Mouse (Mus musculus): Measurements from ENCODE around the gene Otub1. TPM values are rescaled to one million over a fixed set of nuclear protein-coding genes. Genes with fewer than 3 reads are reported as not detected.
A peak's percentile ranks its signal among the peaks of the same experiment; 100 is the strongest.

Otub1 gene
- polyA plus RNA-seq, 1 experiment from 2014 or later = 220 TPM

DNA sequence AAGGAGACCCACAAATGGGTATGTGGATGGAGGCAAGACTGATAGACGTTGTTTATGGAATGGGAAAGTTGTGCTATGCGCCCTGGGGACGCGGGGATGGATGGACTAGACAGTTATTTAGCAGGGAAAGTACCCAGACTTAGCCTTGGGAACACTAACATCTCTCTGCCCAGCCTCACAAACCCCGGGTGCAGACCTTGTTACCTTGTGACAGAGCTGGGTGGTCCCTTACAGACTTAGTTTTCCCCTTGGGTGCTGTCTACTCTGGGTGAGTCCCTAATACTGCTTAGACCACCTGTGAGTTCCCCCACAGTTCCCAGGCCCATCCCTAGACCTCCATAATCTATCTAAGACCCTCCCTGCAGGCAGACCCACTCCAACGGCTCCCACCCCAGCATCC is 39.3 kb downstream of the Otub1 start:
- H3K4me3 ChIP-seq (replicated peaks) = peak overlapping the region; percentile 68; the same call in 1 of the 2 replicates
- peaks cover 50% of the 10 kb centered on the region for H3K4me1 ChIP-seq
- WGBS = 8% methylated on average over 6 of the region's 6 CpGs
- ATAC-seq (ENCODE audit: low FRiP score) = no peak
- H3K36me3 ChIP-seq (replicated peaks) = no peaks in the 10 kb centered on the region
- peaks cover 74% of the 10 kb centered on the region for H3K27me3 ChIP-seq
- H3K9ac ChIP-seq = no peak overlapping the region
- H3K27ac ChIP-seq = no peak overlapping the region
- no peaks in the 10 kb centered on the region for H3K9me3 ChIP-seq
- no peak overlapping the region for H3K4me2 ChIP-seq

DNA sequence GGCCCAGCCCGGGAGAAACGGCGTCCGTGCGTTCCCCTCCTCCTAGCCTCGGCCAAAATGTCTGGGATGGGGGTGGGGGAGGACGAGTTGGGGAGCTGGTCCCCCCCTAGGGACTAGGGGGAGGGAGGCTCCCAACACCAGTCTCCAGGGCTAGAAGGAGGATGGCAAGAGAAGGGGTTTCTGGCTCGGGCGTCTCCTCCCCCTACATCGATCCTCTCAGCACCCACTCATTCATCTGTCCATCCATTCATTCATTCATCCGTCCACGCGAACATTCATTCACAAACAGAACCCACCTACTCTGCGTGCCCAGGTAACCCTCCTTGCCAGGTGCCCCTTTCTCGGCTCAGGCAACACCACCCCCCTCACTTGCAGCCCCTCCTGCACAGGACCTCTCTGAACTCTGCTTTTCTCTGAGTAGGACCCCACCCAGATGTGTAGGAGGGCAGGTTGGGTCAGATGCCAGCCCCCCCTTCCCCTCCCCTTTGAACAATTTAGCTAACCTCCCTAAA is 39.9 kb downstream of the Otub1 start:
- H3K27ac ChIP-seq = peak overlapping the region; percentile 31; the same call in 1 of the 2 replicates

DNA sequence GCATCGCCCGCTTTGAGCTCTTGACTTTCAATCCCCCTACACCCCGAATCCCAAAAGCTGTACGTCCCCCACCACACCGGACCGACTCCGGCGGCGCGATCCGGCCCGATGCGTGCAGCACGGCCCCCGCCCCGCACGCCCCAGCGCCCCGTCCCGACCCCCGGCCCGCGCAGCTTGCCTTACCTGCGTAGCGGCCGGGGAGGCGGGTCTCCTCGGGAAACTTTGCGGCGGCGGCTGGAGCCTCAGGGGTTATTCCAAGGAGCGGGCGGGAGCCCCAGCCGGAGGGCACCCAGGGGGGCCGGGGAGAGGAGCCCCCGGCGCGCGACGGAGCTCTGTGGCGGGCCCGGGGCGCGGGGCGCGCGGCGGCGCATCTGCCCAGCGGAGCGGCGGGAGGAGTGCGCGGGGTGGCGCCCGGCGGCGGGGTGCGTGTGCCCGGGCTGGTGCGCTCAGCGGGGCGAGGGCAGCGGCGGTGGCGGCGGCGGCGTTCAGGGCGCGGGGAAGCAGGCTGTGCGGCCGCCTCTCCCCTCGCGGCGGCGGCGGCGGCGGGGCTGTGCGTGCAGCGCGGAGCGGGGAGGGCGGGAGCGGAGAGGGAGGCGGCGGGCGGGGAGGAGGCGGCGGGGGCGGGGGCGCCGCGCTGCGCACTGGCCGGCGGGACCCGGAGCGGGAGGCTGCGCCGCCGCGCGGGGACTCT is 40.5 kb downstream of the Otub1 start:
- H3K27me3 ChIP-seq = peaks cover 77% of the 10 kb centered on the region
- H3K4me3 ChIP-seq (replicated peaks) = peak overlapping the region; percentile 68
- peak overlapping the region; percentile 88 for H3K9ac ChIP-seq
- no peaks in the 10 kb centered on the region for H3K36me3 ChIP-seq (replicated peaks)
- under 1% methylated on average over 80 of the region's 105 CpGs for WGBS
- ATAC-seq (ENCODE audit: low FRiP score) = peak; percentile 65
- peak overlapping the region; percentile 31; the same call in 1 of the 2 replicates for H3K27ac ChIP-seq
- H3K4me1 ChIP-seq = peaks cover 42% of the 10 kb centered on the region
- peak overlapping the region; percentile 98 for H3K4me2 ChIP-seq
- H3K9me3 ChIP-seq = no peaks in the 10 kb centered on the region

More for the DNA sequence above, 39.9 kb downstream of the Otub1 start:
- Histone ChIP-seq H3K36me3 (replicated peaks) (no peaks in the 10 kb centered on the region), H3K9ac (peak overlapping the region; percentile 88), H3K4me3 (replicated peaks) (peak overlapping the region; percentile 68), H3K9me3 (no peaks in the 10 kb centered on the region), H3K27me3 (peaks cover 77% of the 10 kb centered on the region), H3K4me2 (peak overlapping the region; percentile 98), H3K4me1 (peaks cover 44% of the 10 kb centered on the region)
- 2% methylated on average over 13 of the region's 15 CpGs for WGBS
- peak; percentile 19; the same call in 1 of the 2 replicates for ATAC-seq (ENCODE audit: low FRiP score)

DNA sequence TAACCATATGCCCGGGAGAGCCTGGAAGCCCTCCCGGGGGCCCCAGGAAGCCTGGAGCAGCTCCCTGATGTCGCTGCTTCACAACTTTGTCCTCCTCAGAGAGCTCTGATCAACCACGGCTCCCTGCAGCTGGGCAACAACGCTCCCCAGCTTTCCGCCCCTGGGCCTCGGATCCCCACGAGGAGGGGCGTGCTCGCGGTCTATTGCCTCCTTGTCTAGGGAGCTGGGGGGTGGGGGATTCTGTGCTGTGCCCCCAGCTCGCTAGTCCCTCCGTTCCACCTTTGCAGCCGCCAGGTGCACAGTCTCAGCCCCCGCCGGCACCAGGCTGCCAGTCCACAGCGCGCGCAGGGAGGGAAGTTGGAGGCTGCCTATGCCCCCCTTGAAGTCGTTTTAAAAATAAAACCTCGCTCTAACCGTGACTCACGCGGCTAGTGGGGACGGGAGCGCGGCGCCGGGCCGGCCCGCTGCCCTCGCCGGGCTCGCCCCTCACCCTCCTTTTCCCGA is 41.2 kb downstream of the Otub1 start:
- Histone ChIP-seq H3K4me3 (replicated peaks) (peak overlapping the region; percentile 68), H3K4me1 (peaks cover 50% of the 10 kb centered on the region), H3K27me3 (peaks cover 80% of the 10 kb centered on the region), H3K36me3 (replicated peaks) (no peaks in the 10 kb centered on the region), H3K4me2 (peak overlapping the region; percentile 98), H3K9ac (peak overlapping the region; percentile 88), H3K27ac (peak overlapping the region; percentile 36; the same call in 1 of the 2 replicates), H3K9me3 (no peaks in the 10 kb centered on the region)
- peak; percentile 4; the same call in 1 of the 2 replicates for ATAC-seq (ENCODE audit: low FRiP score)
- WGBS = under 1% methylated on average over 35 of the region's 35 CpGs

DNA sequence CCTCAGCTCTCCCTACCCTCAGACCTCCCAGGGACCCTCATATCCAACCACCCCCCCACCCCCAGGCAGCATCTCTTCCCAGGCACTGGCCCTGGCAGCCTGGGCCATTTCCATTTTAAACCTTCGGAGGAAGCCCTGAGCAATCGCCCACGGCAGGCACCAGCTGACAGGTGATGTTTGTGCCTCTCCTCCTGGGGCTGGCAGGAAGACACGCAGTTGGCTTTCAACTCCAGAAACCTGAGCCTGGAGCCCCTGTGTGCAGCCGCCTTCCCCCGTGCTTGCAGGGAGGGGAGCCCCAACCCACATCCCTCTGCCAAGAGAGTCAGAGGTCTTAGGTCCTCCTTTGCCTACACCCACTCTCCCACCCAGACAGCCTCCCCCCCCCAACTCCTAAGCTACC is 41.9 kb downstream of the Otub1 start:
- peaks cover 56% of the 10 kb centered on the region for H3K4me1 ChIP-seq
- peak overlapping the region; percentile 68 for H3K4me3 ChIP-seq (replicated peaks)
- no peaks in the 10 kb centered on the region for H3K9me3 ChIP-seq
- 5% methylated on average over 6 of the region's 6 CpGs for WGBS
- no peaks in the 10 kb centered on the region for H3K36me3 ChIP-seq (replicated peaks)
- no peak for ATAC-seq (ENCODE audit: low FRiP score)
- 0 out of 2 replicates have a peak overlapping the region, but pooled peaks have one; percentile 36 for H3K27ac ChIP-seq
- peak overlapping the region; percentile 88 for H3K9ac ChIP-seq
- peak overlapping the region; percentile 98 for H3K4me2 ChIP-seq
- H3K27me3 ChIP-seq = peaks cover 86% of the 10 kb centered on the region

DNA sequence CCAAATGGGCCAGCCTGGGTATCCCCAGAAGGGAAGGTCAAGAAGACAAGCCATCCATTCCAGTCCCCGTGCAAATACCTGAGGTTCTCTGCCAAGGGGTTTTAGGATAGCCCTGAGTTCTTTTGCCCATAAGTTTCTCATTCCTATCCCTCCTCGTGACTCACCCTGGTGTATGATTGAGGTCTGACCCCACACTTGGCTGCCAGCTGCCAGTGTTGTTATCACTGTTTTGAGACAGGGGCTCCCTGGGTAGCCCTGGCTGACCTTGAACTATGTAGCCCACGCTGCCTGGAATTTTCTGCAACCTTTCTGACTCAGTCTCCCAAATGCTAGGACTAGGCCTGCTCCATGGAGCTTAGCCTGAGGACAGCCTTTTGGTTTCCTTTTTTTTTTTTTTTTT is 45.1 kb downstream of the Otub1 start:
- Histone ChIP-seq H3K4me2 (no peak overlapping the region), H3K36me3 (replicated peaks) (no peaks in the 10 kb centered on the region), H3K27me3 (peaks cover 82% of the 10 kb centered on the region), H3K27ac (no peak overlapping the region), H3K4me3 (replicated peaks) (no peak overlapping the region), H3K9me3 (no peaks in the 10 kb centered on the region), H3K9ac (no peak overlapping the region), H3K4me1 (peaks cover 63% of the 10 kb centered on the region)
- no peak for ATAC-seq (ENCODE audit: low FRiP score)
- 75% methylated on average over 3 of the region's 3 CpGs for WGBS

DNA sequence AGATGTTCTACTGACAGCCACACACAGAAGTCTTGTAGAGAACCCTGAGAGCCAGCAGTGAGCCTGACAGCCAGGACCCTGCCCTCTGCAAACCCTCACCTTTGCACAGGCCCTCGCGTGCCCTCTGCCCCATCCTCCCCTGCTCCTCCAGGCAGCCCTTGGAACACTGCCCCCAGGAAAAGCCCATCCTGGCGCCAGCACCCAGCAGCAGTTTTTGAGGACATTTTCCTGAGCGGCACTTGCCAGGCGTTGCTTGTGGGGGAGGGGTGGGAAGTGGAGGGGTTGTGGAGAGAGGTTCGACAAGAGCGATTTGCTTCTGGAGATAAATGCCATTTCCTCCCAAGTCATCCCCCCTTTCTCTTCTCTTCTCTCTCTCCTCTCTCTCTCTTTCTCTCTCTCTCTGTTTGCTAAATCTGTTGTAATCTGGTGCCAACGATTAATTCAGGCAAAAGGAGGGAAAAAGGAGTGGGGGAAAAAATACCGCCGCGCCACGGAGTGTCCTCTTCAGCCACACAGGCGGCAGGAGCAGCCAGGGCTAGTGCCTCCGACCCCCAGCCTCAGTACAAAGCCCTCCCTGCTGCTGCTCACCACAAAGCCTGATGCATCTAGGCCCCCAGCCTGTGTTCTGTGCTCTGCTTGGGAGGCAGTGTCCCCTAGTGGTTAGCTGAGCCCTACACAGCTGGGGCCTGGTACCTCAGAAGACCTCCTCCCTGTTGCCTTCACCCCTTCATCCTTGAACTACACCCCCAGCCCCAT is 45.8 kb downstream of the Otub1 start:
- H3K4me1 ChIP-seq = peaks cover 64% of the 10 kb centered on the region
- H3K9me3 ChIP-seq = no peaks in the 10 kb centered on the region
- H3K36me3 ChIP-seq (replicated peaks) = no peaks in the 10 kb centered on the region
- H3K4me2 ChIP-seq = peak overlapping the region; percentile 41
- ATAC-seq (ENCODE audit: low FRiP score) = peak; percentile 86
- peak overlapping the region; percentile 75 for H3K27ac ChIP-seq
- peak overlapping the region; percentile 54 for H3K9ac ChIP-seq
- WGBS = 5% methylated on average over 14 of the region's 14 CpGs
- H3K4me3 ChIP-seq (replicated peaks) = peak overlapping the region; percentile 11
- peaks cover 77% of the 10 kb centered on the region for H3K27me3 ChIP-seq

DNA sequence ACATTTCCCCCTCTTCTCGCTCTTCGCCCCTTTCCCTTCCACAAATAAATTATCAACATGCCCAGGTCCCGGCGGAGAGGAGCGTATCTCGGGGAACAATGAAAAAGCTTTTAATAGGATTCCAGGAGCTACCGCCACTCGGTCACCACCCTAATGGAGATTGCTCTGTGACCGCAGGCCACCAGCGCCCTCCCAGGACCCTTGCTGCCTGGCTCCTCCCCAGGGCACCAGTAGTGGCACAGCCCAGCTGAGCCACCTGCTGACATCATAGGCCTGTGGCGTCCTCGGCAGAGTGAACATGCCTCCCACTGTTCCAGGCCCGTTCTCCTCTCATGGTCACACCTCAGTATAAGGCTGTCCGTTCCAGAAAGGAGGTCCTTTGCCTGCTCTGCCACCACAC is 48.4 kb downstream of the Otub1 start:
- no peaks in the 10 kb centered on the region for H3K9me3 ChIP-seq
- H3K27me3 ChIP-seq = peaks cover 52% of the 10 kb centered on the region
- H3K4me2 ChIP-seq = no peak overlapping the region
- no peak overlapping the region for H3K4me3 ChIP-seq (replicated peaks)
- H3K36me3 ChIP-seq (replicated peaks) = no peaks in the 10 kb centered on the region
- 0 out of 2 replicates have a peak overlapping the region, but pooled peaks have one; percentile 27 for H3K27ac ChIP-seq
- H3K9ac ChIP-seq = peak overlapping the region; percentile 33; the same call in 1 of the 2 replicates
- WGBS = 21% methylated on average over 14 of the region's 14 CpGs
- no peak for ATAC-seq (ENCODE audit: low FRiP score)
- peaks cover 63% of the 10 kb centered on the region for H3K4me1 ChIP-seq

DNA sequence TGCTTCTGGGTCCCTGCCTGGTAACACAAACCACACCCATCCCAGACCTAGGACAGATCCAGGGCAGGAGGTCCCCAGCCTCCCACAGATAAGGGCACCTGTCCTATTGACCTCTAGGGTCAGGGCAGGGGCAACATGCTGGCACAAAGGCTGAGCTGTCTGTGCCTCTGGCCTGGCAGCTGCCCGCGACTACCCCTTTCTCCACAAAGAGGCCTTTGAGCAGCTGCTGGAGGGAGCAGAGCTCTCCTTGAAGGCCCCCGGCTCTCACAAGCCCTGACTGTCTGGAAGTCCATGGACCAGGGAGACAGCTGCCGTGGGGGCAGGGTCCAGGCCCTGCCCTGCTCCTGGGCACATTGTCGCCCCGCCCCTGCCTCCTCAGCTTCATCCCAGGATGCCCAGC is 50.9 kb downstream of the Otub1 start:
- no peak overlapping the region for H3K4me3 ChIP-seq (replicated peaks)
- H3K9ac ChIP-seq = no peak overlapping the region
- WGBS = 59% methylated on average over 6 of the region's 6 CpGs
- H3K9me3 ChIP-seq = no peaks in the 10 kb centered on the region
- no peaks in the 10 kb centered on the region for H3K36me3 ChIP-seq (replicated peaks)
- ATAC-seq (ENCODE audit: low FRiP score) = no peak
- peaks cover 77% of the 10 kb centered on the region for H3K4me1 ChIP-seq
- H3K27me3 ChIP-seq = peaks cover 39% of the 10 kb centered on the region
- H3K27ac ChIP-seq = peak overlapping the region; percentile 70
- no peak overlapping the region for H3K4me2 ChIP-seq

DNA sequence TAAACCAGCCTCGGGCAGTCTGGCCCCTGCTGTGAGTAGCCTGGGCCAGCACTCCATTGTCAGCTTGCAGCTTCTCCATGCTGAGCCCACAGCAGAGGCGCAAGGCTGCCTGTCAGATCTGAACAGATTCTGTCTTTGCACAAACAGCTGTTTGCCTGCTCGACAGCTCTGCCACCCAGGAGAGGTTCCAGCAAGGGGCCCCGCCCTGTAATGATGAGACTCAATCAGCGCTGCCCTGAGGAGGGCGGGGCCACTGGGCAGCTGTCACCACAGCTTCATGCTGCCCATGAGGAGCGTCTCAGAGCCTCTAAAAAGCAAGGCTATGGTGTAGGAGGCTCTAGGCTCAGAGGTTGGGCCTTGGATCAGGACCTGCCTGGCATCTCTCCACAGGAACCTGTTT is 52.9 kb downstream of the Otub1 start:
- WGBS = 27% methylated on average over 7 of the region's 7 CpGs
- Histone ChIP-seq H3K9me3 (no peaks in the 10 kb centered on the region), H3K4me3 (replicated peaks) (no peak overlapping the region), H3K36me3 (replicated peaks) (no peaks in the 10 kb centered on the region), H3K27ac (peak overlapping the region; percentile 70), H3K27me3 (peaks cover 22% of the 10 kb centered on the region), H3K4me2 (no peak overlapping the region), H3K9ac (no peak overlapping the region), H3K4me1 (peaks cover 85% of the 10 kb centered on the region)
- ATAC-seq (ENCODE audit: low FRiP score) = peak; percentile 55; the same call in 1 of the 2 replicates

DNA sequence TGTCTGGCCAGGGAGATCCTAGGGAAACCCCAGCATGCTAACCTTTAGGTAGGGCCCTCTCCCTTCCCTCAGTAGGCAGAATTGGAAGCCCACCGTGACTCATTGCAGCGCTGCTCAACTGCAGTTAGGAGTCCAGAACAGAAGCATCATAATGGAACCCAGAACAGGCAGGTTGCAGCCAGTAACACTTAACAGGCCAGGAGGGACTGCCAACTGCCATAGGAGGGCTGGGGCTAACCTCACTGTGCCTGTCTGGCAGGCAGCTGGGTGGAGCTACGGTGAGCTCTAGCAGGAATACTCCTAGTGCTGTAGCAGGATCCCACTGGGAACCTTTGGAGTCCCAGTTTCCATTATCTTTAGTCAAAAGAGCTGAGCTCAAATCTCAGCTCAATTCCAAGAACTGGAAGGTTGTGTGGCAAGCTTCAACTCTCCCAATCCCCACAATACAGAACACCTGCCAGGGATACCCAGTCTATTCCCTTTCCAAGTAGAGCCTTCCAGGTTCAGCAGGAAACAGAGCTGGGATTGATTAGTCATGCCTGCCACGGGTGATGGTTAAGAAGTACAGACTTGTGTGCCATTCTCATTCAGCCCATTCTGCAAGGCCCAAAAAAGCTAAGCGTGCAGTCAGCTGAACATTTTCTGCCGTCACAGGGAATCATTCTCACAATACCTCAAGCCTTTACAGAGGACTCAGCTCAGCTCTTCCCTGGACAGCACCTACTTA is 54.0 kb downstream of the Otub1 start:
- 0 out of 2 replicates have a peak overlapping the region, but pooled peaks have one; percentile 25 for H3K27ac ChIP-seq
- no peak overlapping the region; the same call in 1 of the 2 replicates for H3K9ac ChIP-seq
- no peak overlapping the region for H3K4me3 ChIP-seq (replicated peaks)
- no peak for ATAC-seq (ENCODE audit: low FRiP score)
- no peaks in the 10 kb centered on the region for H3K9me3 ChIP-seq
- WGBS = 80% methylated on average over 6 of the region's 6 CpGs
- no peak overlapping the region for H3K4me2 ChIP-seq
- H3K4me1 ChIP-seq = peaks cover 85% of the 10 kb centered on the region
- no peaks in the 10 kb centered on the region for H3K36me3 ChIP-seq (replicated peaks)
- H3K27me3 ChIP-seq = peaks cover 26% of the 10 kb centered on the region
